Mouse (Mus musculus) ovary, postnatal 14 days (tissue): Measurements from ENCODE around the gene Stard9.
"Not testable (repeated sequence)": the region's sequence is repeated elsewhere in the genome, so short reads cannot be mapped to it uniquely, and the experiment has no call there.

ENCODE experiments used
- DNase-seq: peaks from one replicate; pipeline ENCODE4 v3.0.0; 2022; ENCODE audit warnings: low spot score

Gene Stard9

DNA sequence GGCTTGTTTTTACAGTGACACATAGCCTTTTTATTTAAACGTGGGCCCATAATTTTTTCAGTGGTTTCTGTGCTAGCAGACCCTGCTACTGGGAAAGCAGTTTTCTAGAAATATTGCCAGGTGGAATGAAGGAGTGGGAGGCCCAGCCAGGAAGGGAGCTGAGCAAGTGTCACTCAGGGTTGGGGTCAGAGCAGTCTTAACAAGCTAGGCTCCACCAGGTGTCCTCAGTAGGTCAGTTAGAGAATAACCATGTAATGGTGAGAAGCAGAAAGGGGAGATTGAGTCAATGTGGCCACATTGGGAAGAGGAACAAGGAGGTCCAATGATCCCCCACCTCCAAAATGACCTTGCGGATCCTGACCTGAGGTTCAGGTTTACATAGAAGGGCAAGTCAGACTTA, 25.8 kb downstream of the Stard9 start:
- no peak for DNase-seq

GRCm38 (mm10) chr2:120655905-120656304, 27.0 kb downstream of the Stard9 start:
- DNase-seq = no peak

GRCm38 (mm10) chr2:120656711-120657110, 27.8 kb downstream of the Stard9 start:
- DNase-seq = no peak

DNA sequence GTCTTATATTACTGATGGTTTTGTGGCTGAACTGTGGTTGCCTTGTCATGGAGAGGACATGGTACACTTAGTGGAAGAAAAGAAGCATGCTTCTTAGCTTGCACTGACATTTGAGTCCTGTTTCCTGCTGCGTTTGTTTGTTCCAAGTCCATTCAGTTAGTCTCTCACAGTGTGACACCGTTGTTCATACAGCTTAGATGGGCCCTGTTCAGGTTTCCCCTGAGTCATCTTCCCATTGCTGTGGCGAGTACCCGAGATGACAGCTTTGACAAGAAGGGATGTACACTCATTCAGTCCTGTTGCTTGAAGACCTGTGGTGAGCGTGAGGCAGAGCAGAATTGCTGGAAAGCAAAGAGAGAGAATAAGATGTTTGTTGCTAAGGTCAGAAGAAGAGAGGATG, 29.6 kb downstream of the Stard9 start:
- no peak for DNase-seq

DNA sequence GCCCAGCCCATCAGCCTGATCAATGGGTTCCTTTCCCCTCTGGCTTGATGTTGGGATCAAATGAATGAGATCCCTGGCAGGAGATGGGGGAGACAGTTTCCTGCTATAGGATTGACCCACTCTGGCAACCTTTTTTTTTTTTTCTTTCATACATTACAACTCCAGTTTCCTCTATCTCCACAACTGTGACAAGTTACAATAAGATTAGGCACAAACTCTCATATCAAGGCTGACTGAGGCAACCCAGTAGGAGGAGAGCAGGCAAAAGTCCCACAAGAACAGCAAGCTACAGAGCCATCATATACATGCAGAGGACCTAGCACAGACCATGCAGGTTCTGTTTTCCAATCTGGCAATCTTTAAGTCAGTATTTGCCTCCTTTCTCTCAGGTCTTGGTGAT, 30.4 kb downstream of the Stard9 start:
- DNase-seq = no peak

GRCm38 (mm10) chr2:120660486-120661078, 31.7 kb downstream of the Stard9 start:
- no peak for DNase-seq

DNA sequence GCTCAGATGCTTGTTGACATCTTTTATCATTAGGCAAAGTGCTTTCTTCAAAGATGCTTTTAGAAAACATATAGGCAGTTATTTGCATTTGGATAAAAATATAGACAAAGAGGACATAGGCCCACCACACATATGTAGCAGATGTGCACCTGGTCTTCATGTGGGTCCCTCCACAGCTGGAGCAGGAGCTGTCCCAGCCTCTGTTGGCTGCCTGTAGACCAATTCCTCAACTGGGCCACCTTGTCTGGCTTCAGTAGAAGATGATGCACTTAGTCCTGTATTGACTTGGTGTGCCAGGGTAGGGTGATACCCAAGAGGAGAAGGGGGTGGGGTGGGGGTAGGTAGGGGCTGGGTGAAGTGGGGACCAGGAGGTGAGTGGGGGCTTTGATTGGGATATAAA, 33.8 kb downstream of the Stard9 start:
- no peak for DNase-seq

- no peak for DNase-seq
Measured at GRCm38 (mm10) chr2:120663491-120664154, 34.7 kb downstream of the Stard9 start.

DNA sequence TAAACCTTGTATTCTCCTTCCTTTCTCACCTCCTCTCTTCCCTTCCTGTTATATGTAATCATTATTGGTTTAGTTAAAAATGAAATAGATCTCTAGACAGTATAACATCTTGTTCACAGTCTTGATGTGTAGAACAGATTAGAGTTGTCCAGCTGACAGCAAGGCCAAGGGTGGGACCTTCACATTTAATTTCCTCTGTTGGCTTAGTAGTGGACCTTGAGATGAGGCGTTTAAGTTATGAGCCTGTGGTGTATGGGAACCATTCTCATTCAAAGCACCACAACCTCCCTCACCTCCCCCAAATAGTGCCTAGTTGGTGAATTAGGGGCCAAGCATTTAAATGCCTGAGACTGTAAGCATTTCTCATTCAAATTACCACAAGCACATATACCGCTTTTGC, 38.5 kb downstream of the Stard9 start:
- no peak for DNase-seq

DNA sequence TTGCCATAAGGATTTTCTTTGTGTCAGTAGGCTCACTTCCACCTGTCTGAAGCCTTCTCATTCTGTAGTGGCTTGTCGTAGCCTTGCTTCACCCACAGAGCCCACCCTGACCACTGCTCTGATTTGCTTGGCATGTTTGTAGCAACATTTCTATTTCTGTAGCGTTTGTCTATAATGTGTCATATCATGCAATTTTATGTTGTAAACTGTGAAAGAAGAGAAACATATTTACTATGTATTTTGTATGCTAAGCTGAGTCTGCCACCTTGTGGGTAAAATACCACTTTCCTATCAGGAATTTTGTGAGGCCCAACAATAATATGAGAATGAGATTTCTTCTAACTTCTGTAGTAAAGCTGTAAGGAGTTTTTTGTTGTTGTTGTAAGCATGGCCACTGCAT, 41.3 kb downstream of the Stard9 start:
- no peak for DNase-seq

DNA sequence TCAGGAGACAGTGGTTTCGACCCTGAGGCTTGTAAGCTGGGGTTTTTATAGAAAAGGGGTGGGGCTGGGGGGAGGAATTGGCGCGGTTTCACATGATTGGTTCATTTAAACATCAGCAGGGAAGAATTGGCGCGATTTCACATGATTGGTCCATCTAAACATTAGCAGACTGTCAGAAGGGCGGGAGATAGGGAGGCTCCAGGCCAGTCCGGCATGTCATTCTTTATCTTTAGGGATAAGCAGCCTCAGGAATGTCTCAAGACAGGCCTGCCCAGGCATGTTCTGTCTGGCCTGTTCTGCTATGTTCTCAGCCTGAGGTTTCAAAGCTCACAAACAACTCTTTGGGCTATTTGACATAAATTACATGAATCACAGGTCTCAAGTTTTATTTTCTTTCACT, 52.2 kb downstream of the Stard9 start:
- DNase-seq = not testable (repeated sequence)

DNA sequence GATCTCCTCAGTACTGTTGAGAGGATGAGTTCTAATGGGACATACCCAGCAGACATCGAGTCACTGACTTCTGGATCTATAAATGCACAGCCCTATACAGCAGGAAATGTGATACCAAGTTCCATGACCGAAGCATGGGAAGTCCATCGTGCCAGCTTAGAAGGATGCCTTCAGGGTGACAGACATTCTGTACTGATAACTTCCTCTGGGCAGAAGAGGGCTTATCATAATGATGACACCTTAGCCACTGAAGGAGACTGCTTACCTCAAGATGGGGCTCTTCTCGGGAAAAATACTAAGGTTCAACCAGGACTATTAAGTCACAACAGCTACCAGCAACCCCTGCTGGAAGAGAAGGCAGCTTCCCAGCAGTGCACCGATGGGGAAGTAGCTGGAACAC, 68.8 kb downstream of the Stard9 start:
- DNase-seq = no peak

DNA sequence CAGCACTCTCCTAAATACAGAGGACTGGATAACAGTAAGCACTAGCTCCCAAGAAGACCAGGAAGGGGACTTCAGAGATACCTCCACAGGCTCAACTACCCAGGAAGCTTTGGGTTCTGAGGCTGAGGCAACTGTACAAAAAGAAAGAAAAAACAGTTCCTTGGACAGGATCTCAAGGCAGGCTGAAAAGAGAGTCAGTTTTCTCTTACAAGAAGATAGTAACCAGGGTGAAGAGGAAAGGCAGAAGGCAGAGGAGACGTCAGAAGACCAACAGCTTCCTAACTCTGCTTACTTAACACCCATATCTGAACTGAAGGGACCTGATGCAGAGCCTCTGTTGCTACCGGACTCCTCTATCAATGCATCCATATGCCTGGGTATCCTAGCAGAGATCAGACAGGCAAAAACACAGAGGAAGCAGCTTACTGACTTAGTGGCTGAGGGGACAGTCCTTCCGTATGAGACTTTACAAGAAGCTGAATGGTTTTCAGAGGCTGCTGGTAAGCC, 71.5 kb downstream of the Stard9 start:
- no peak for DNase-seq

DNA sequence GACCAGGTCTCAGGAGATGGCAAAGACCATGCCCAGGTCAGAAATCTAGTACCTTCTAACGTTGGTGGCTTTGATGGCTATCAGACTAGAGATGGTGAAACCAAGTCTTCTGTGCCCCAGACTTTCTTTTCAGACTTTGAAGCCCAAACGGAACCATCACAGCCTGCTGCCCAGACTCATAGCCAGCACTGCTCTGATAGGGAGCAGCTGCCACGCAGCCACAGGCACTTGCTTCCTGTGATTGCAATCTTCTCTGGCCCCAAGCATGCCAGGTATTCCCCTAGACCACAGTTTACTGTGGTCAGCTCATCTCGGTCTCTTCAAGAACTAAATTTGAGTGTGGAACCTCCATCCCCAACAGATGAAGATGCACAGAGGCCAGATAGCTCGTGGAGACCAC, 73.8 kb downstream of the Stard9 start:
- no peak for DNase-seq

GRCm38 (mm10) chr2:120707041-120707440, 78.1 kb downstream of the Stard9 start:
- DNase-seq = no peak

DNA sequence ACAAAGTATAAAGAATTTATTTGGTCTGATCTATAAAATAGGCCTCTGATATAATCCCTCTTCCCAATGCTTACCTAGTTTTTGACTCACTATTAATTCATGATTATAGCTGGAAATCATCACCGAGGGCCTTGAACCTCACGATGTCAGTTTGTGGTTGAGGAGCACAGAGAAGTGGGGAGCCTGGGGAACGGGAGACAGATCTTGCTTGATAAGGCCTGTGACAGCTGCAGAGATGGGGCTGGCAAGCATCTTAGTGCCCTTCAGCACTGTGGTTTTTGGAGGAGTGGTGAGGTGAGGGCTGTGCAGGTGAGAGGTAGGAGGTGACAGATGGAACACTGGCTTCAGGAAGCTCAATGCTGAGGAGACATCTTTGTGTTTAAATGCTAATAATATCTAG, 81.2 kb downstream of the Stard9 start:
- DNase-seq = no peak

- DNase-seq = no peak
Measured at GRCm38 (mm10) chr2:120710948-120711347, 82.0 kb downstream of the Stard9 start.

DNA sequence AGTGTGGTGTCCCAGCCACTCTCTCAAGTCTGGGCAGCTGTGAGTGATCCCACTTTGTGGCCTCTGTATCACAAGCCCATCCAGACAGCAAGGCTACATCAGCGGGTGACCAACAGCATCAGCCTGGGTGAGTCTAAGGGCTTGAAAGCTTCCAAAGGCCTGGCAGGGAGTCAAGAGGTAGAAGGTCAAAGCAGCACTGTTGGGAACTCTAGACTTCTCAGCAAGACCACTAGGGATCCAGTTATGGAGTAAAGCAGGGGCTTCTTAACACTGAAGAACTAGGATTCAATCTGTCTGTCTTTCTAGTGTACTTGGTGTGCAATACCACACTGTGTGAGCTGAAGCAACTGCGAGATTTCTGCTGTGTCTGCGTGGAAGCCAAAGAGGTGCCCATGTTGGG, 84.5 kb downstream of the Stard9 start:
- no peak for DNase-seq

- no peak for DNase-seq
Measured at GRCm38 (mm10) chr2:120718496-120718895, 89.6 kb downstream of the Stard9 start.

- no peak for DNase-seq
Measured at GRCm38 (mm10) chr2:120720821-120721220, 91.9 kb downstream of the Stard9 start.

GRCm38 (mm10) chr2:120721911-120722310, 93.0 kb downstream of the Stard9 start:
- no peak for DNase-seq

DNA sequence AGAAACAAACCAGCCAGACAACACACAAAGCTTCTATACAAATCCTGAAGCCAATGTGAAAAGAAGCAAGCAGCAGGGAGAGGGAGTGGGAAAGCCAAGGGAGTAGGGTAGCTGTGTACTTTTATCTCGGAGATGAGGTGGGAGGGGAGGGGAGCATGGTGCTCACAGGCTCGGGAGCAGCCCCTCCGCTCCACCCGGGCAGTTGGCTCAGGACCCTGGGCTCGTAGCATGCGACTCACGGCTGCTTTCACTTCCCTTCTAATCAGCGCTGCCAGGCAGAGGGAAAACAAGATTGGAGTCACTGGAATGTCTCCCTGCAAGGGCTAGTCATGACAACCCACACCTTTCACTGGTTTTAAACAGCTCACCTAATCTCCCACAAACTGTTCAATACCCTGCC, 93.6 kb downstream of the Stard9 start:
- no peak for DNase-seq

DNA sequence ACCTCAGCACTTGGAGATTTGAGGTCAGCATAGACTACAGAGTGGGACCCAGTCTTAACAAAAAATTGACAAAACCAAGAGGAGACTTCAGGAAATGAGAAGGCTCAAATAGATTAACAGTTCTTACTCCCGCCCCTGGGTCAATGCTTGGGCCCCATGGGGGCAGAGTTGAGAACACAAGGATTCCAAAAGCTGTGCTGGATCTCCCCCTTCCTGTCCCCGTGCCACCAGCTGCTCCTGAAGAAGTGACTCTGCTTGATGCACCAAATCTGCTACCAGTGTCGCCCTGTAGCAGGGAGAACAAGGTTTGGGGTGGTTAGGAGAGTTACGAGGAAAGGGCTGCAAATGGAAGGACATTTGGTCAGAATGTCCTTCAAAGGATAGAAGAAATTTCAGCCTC, 94.7 kb downstream of the Stard9 start:
- no peak for DNase-seq

DNA sequence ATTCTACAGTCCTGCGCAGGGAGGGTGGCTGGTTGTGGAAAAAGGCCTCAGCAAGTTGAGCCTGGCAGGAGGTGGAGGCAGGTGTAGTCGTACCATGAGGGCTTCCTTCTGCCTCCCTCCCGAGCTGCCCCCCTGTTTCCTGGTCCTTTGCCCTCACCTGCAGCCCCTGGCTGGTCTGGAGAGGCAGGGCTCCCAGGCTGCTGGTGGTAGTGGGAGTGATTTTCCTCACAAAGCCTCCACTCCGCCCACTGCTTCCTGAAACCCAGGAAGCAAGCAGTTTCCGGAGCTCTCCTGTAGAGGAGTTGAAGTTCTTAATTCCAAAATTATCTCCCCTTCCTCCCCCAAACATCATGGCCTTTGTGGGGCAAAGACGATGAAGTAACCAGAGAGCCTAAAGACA, 95.3 kb downstream of the Stard9 start:
- DNase-seq = no peak
